Mouse (Mus musculus) C2C12 (cell line): ENCODE data around the gene H2-Ke6.

Experiments used
- CTCF ChIP-seq: IDR thresholded peaks from one replicate; pipeline ENCODE4 v1.5.1; 2011; ENCODE audit not compliant: control insufficient read depth, insufficient read depth, insufficient read length
- FOSL1 ChIP-seq: IDR thresholded peaks from one replicate; pipeline ENCODE4 v1.8.0; 2011; ENCODE audit warnings: mild to moderate bottlenecking, low read length; ENCODE audit not compliant: poor library complexity, insufficient read depth, severe bottlenecking
- MYOG ChIP-seq: IDR thresholded peaks from one replicate; pipeline ENCODE4 v1.6.1; 2011; ENCODE audit not compliant: control insufficient read depth, insufficient read length; ENCODE audit errors: extremely low read depth
- USF1 ChIP-seq: IDR thresholded peaks from one replicate; pipeline ENCODE4 v1.6.1; 2011; ENCODE audit warnings: low read depth, mild to moderate bottlenecking, control low read depth, moderate library complexity

- TF ChIP-seq CTCF = no peak
- no peak for TF ChIP-seq USF1
- TF ChIP-seq MYOG = no peak
- no peak for TF ChIP-seq FOSL1
Measured at GRCm38 (mm10) chr17:34021539-34022413, 6.1 kb downstream of the H2-Ke6 start.
